ENCODE assay signal across 21 mouse cellular contexts in the genomic region with DNA sequence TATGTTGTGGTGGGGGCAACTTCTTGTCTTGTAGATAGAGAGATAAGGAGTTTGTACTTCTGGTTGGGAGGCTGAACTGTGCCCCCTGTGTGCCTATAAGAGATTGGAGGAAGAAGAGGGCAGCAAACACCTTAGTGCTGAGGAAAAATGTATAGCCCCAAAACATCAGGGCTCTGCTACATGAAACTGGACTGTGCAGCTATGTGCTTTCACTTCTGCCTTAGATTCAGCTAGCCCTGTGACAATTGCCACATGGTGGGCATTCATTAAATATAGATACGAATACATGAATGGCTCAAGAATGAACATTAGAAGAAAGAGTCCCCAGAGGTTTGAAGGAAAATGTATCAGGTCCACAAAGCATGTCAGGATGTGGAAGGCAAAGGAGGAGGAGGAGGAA.
"Had no signal": no experiment of that assay in that cellular context is flagged by ENCODE, and none has a peak within 500 bp of the region (broad histone marks: within the 10 kb centered on the region; RNA-seq: fewer than 3 reads in every experiment).

No protein-coding gene starts in this region.

- H3K36me3 ChIP-seq: heart, embryonic 10.5 days; heart, embryonic 13.5 days; heart, embryonic 15.5 days; hindbrain, embryonic 13.5 days; hindbrain, embryonic 15.5 days; limb, embryonic 10.5 days; limb, embryonic 12.5 days had no signal

- H3K27me3 ChIP-seq: heart, embryonic 13.5 days; heart, embryonic 15.5 days; hindbrain, embryonic 13.5 days; hindbrain, embryonic 15.5 days; limb, embryonic 12.5 days had no signal

- DNase-seq: gastrocnemius, adult 2 months; gastrocnemius, postnatal 10 days; gastrocnemius, postnatal 25 days; heart, adult 18-20 months; heart, postnatal 14 days; heart, postnatal 36 days; kidney, adult 11 months; kidney, adult 2 months; kidney, postnatal 10 days; kidney, postnatal 25 days; kidney, postnatal 4 days; liver had no signal

- ATAC-seq: hindbrain, postnatal 0 days; intestine, embryonic 16.5 days had no signal
